Mouse (Mus musculus) intestine, embryonic 14.5 days (tissue): ENCODE data around the gene Vrk1. TPM values are rescaled to one million over a fixed set of nuclear protein-coding genes. Genes with fewer than 3 reads are reported as not detected.

Experiments used
- ATAC-seq: fragments of 200-750 bp; cut with Nextera tagmentation; replicated peaks from 2 replicates; pipeline ENCODE4 v1.8.0; 2017; ENCODE audit warnings: low read depth, moderate number of reproducible peaks, moderate TSS enrichment, moderate library complexity; ENCODE audit not compliant: low FRiP score, low TSS enrichment
- DNase-seq: peaks from one replicate; pipeline ENCODE4 v3.0.0-alpha.2; 2018; ENCODE audit warnings: low spot score
- H3K27ac ChIP-seq: fragments of 300-500 bp; sonication (generic); 2 replicates; pipeline ENCODE4 v1.5.1; 2014; ENCODE audit warnings: low read depth, mild to moderate bottlenecking, control low read depth
- H3K27me3 ChIP-seq: fragments of 300-500 bp; sonication (generic); replicated peaks from 2 replicates; pipeline ENCODE4 v1.6.1; 2014; ENCODE audit warnings: low read length, control low read depth; ENCODE audit not compliant: control insufficient read depth, insufficient read depth
- H3K36me3 ChIP-seq: fragments of 300-500 bp; sonication (generic); 2 replicates; pipeline ENCODE4 v1.6.1; 2014; ENCODE audit warnings: low read length, control low read depth; ENCODE audit not compliant: control insufficient read depth, insufficient read depth
- H3K4me1 ChIP-seq: fragments of 300-500 bp; sonication (generic); replicated peaks from 2 replicates; pipeline ENCODE4 v1.6.1; 2014; ENCODE audit warnings: low read length, control low read depth, mixed read lengths; ENCODE audit not compliant: control insufficient read depth, insufficient read depth
- H3K4me2 ChIP-seq: fragments of 300-500 bp; sonication (generic); 2 replicates; pipeline ENCODE4 v1.6.1; 2014; ENCODE audit warnings: low read length
- H3K4me3 ChIP-seq: fragments of 300-500 bp; sonication (generic); 2 replicates; pipeline ENCODE4 v1.5.1; 2014; ENCODE audit warnings: low read depth, low read length, control low read depth, mixed read lengths
- H3K9ac ChIP-seq: fragments of 300-500 bp; sonication (generic); 2 replicates; pipeline ENCODE4 v1.6.1; 2014; ENCODE audit warnings: mild to moderate bottlenecking, low read length
- H3K9me3 ChIP-seq: fragments of 300-500 bp; sonication (generic); 2 replicates; pipeline ENCODE4 v1.6.1; 2016; ENCODE audit warnings: low read length, control low read depth; ENCODE audit not compliant: control insufficient read depth
- WGBS: fragments of 180-500 bp; shearing (Covaris S2); extraction: QIAGEN DNeasy Blood & Tissue Kit; methylation state at CpG from one replicate; pipeline ENCODE4 v1.1.7; 2014; 5-methylcytosine and 5-hydroxymethylcytosine counted together
- polyA plus RNA-seq: library from polyadenylated mRNA; unstranded; fragments of >200 nt; fragmentation: Nextera tagmentation; extraction: Ambion mirVana; gene quantifications from 2 replicates; pipeline ENCODE4 v1.2.1, GENCODE M21; 2014

Vrk1 gene
- polyA plus RNA-seq, 1 experiment from 2014 or later = 73.2 TPM

DNA sequence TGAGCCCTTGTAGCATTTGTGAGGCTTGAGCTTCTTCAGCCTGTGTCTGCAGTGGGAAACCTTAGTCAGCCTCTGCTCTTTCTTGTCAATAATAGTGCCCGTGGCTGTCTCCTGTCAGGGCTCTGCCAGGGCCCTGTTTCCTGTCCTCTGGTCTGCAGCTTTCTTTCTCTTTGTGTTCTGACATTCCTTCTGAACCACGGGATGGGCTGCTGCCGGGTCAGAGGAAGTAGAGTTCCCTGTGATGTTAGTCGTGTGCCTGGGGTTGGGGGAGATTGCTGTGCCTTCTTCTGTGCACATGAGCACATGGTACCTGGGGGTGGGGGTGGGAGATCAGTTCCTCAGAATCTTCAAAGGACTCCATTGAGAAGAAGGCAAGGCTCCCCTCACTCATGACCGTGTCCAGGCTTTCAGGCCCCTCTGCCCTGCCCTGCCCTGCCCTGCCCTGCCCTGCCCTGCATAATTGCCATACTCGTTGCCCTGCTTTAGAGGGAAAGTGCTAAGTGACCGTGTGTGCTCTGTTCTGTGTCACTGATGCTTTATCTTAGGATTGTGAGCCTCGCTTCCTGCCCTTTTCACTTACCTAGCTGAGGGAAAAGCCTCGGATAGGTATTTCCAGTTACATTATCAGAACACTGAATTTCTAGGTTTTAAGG lies 36.2 kb downstream of the Vrk1 start:
- DNase-seq = no peak

DNA sequence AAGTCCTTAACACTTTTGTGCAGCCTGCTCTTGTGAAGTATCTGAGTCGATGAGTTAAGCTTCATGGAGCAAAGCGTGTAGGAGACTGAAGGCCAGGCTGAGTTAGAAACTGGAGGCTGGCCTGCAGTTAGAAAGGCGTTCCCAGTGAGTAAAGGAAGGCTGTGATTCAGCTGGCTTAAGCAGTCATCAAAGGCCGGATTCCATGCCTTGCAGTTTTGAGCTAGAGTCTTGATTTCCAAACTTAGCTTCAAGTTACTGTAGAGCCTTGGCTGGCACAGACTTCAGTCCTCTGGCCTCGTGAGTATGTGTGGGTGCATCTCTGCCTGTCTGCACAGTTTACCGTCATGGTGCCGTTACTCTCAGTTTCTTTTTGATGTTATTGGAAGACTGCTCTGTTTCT lies 42.2 kb downstream of the Vrk1 start:
- 92% methylated on average over 7 of the region's 7 CpGs for WGBS
- Histone ChIP-seq H3K9ac (no peak overlapping the region), H3K4me1 (no peaks in the 10 kb centered on the region), H3K27ac (no peak overlapping the region), H3K36me3 (no peaks in the 10 kb centered on the region; the same call in 1 of the 2 replicates), H3K9me3 (no peaks in the 10 kb centered on the region), H3K27me3 (no peaks in the 10 kb centered on the region), H3K4me2 (no peak overlapping the region), H3K4me3 (no peak overlapping the region)
- ATAC-seq (no peak), DNase-seq (no peak)

More for the DNA sequence above, 36.2 kb downstream of the Vrk1 start:
- ATAC-seq = no peak
- Histone ChIP-seq H3K4me1 (0 out of 2 replicates have a peak, but pooled peaks cover 9% of the 10 kb centered on the region), H3K9ac (no peak overlapping the region), H3K36me3 (peaks cover 19% of the 10 kb centered on the region), H3K27me3 (no peaks in the 10 kb centered on the region), H3K4me3 (no peak overlapping the region), H3K9me3 (no peaks in the 10 kb centered on the region), H3K4me2 (no peak overlapping the region), H3K27ac (0 out of 2 replicates have a peak overlapping the region, but pooled peaks have one; percentile 10)
- WGBS = 18% methylated on average over 9 of the region's 9 CpGs

DNA sequence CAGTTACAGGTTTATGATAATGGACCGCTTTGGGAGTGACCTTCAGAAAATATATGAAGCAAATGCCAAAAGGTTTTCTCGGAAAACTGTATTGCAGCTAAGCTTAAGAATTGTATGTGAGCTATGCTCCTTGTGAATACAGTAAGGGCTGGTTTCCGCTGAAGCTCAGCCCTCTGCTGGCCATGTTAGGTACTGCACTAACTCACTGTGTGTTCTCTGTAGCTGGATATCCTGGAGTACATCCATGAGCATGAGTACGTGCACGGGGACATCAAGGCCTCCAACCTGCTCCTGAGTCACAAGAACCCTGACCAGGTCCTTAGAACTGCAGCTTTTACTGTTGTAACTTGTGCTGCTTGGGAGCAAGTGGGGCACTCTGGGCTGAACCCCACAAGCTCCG lies 45.8 kb downstream of the Vrk1 start:
- no peaks in the 10 kb centered on the region for H3K27me3 ChIP-seq
- no peak overlapping the region for H3K4me2 ChIP-seq
- H3K36me3 ChIP-seq = peaks cover 13% of the 10 kb centered on the region
- no peak overlapping the region for H3K27ac ChIP-seq
- H3K9ac ChIP-seq = no peak overlapping the region
- WGBS = 41% methylated on average over 6 of the region's 6 CpGs
- no peak overlapping the region for H3K4me3 ChIP-seq
- H3K9me3 ChIP-seq = no peaks in the 10 kb centered on the region
- no peaks in the 10 kb centered on the region for H3K4me1 ChIP-seq
- peak; percentile 93 for DNase-seq
- peak; percentile 73; the same call in 1 of the 2 replicates for ATAC-seq

DNA sequence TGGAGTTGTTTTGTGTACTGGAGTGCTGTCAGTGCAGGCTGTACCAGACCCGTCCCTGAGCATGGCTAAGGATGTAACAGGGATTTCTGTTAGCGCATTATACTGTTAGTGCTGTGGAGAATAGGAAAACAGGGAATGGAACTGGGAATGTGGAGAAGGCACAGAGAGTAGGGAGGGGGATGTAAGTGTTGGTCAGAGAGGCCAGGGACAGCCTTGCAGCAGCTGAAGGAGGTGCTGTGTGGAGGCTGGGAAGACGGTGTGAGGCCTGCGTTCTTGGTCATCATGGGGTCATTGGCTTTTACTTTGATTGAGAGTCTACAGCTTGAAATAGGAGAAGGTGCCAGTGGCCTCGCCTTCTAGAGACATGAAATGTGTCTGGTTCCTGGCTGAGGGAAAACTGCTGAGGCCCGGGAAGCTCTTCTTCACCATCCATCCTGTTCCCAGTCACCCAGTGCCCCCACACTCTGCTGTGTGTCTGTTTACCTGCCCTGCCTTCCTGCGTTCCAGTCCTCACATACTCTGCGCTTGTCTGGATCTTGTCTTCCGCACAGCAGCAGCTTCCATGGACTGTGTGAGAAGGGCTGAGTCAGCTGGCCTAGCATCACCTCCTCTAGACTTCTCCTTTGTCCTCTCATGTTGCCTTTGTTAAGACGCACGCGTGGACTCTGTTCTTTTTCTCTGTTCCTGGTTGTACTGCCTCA lies 50.0 kb downstream of the Vrk1 start:
- H3K4me1 ChIP-seq = no peaks in the 10 kb centered on the region
- no peak overlapping the region for H3K9ac ChIP-seq
- ATAC-seq (no peak), DNase-seq (peak; percentile 61)
- H3K9me3 ChIP-seq = no peaks in the 10 kb centered on the region
- WGBS = 38% methylated on average over 12 of the region's 12 CpGs
- peaks cover 41% of the 10 kb centered on the region for H3K36me3 ChIP-seq
- no peak overlapping the region for H3K4me2 ChIP-seq
- no peaks in the 10 kb centered on the region for H3K27me3 ChIP-seq
- no peak overlapping the region for H3K4me3 ChIP-seq
- peak overlapping the region; percentile 47; the same call in 1 of the 2 replicates for H3K27ac ChIP-seq

DNA sequence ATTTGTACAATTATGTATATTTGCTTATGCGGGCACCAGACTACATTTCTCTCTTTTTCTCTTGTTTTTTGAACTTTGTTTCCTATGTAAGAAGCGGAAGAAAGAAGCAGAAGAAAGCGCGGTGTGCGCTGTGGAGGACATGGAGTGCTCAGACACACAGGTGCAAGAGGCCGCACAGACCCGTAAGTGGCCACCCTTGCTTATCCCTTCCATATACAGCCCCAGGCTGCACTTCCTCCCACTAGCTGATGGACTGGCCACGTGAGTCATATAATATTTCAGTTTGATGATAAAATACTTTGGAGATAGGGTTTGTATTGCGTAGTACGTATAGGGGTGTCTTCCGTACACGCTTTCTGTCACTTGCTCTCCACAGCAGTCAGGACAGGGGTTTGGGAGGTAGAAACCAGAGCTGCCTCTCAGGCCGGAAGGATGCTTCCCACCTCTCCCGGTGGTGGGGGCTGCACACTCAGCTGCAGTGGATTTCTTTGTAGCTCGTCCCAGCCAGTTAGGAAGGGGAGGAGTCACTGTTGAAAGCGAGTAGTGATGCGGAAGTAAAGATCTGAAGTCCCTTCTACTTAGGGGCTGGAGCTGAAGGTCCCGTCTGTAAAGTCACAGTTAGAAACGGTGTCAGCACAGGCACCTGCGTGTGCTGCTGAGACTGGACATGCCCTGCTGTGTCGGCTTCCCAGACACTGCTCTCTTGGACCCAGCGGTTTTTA lies 60.6 kb downstream of the Vrk1 start:
- 87% methylated on average over 22 of the region's 22 CpGs for whole genome bisulfite sequencing
- H3K27ac ChIP-seq = no peak overlapping the region
- H3K4me2 ChIP-seq = no peak overlapping the region
- peaks cover 40% of the 10 kb centered on the region for H3K36me3 ChIP-seq
- no peaks in the 10 kb centered on the region for H3K27me3 ChIP-seq
- H3K9me3 ChIP-seq = no peaks in the 10 kb centered on the region
- DNase-seq = no peak
- H3K4me1 ChIP-seq = no peaks in the 10 kb centered on the region
- ATAC-seq = no peak
- H3K9ac ChIP-seq = no peak overlapping the region
- H3K4me3 ChIP-seq = no peak overlapping the region

DNA sequence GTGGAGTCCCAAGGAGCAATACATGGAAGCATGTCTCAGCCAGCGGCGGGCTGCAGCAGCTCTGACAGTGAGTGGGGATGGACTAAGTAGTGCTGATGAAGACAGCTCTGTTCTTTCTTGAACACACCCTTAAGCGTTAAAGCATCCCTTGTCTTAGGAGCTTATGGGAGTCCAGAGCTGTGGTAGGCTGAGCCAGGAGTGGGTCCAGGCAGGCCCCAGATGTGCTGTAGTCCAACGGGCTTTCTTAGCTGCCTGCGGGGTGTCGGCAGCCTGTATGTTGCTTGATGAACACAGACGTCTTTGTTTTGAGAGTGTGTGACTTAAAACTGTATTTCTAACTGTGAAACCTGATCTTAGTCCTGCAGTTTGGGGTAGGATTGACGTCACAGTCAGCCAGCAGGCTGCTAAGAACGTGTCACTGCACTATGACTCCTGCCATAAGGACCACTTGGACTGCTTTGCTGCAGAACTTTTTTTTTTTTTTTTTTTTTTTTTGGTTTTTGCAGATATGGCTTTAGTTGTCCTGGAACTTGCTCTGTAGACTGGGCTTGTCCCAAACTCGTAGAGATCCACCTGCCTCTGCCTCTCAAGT lies 61.6 kb downstream of the Vrk1 start:
- no peak for DNase-seq

DNA sequence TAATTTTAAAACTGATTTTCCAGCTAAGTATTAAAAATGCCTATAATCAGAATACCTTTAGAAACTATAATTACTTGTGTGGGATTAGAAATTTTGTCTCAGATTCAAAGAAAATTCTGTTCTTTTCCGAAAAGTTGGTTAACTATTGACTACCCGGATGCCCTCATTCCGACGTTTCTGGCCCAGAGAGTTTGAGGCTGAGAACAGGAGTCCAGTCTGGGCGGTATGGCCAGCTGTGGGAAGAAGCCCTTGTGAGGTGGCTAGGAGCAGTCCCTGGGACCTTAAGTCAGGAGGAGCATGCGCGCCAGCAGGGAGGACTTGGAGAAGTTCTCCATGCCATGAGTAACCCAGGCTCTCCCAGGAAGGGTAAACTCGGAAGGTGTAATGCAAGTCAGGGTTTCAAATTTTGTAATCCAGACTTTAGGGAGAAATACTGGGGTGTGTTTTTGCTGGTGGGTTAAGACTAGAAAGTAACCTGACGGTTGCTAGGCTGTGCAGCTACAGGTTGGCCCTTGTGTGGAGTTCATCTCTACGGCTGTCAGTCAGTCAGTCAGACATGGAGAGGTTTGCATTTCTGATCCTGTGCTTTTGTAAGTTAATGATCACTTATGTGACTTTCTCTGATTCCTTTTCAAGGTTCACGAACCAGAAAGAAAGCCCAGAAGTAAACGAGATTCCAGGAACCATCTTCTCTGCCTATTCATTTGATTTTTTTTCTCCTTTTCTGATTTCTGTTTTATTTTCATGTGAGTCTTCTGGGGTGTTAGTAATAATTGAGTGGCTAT lies 64.5 kb downstream of the Vrk1 start:
- no peak overlapping the region for H3K4me2 ChIP-seq
- H3K4me1 ChIP-seq = no peaks in the 10 kb centered on the region
- peaks cover 23% of the 10 kb centered on the region for H3K36me3 ChIP-seq
- H3K27ac ChIP-seq = no peak overlapping the region
- no peak overlapping the region for H3K9ac ChIP-seq
- no peaks in the 10 kb centered on the region for H3K27me3 ChIP-seq
- H3K9me3 ChIP-seq = no peaks in the 10 kb centered on the region
- ATAC-seq (no peak), DNase-seq (no peak)
- no peak overlapping the region for H3K4me3 ChIP-seq
- 90% methylated on average over 12 of the region's 12 CpGs for WGBS

More for the DNA sequence above, 61.6 kb downstream of the Vrk1 start:
- Histone ChIP-seq H3K27ac (no peak overlapping the region), H3K4me3 (no peak overlapping the region), H3K4me1 (no peaks in the 10 kb centered on the region), H3K9ac (no peak overlapping the region), H3K9me3 (no peaks in the 10 kb centered on the region), H3K27me3 (no peaks in the 10 kb centered on the region), H3K4me2 (no peak overlapping the region), H3K36me3 (peaks cover 39% of the 10 kb centered on the region)
- ATAC-seq = no peak
- 70% methylated on average over 10 of the region's 10 CpGs for WGBS

DNA sequence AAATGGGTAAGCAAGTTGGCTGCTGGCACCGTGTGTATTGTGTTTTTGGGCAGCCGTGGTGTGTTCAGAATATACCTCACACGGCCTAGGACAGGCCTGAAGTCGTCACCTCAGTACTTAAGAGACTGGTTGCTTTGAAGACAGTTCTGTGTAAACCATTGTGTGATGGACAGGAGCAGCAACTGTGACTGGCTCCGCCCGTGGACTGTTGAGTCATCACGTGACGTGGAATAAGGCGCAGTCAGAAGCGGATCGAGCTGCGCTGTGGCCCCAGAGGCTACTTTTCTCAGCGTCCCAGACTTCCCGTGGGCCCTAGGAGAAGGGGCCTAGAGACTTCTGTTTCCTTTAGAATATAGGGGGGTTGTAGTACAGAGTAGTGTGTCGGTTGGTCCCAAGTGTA lies 66.1 kb downstream of the Vrk1 start:
- no peak for ATAC-seq
- Histone ChIP-seq H3K4me1 (no peaks in the 10 kb centered on the region), H3K9ac (no peak overlapping the region), H3K36me3 (peaks cover 17% of the 10 kb centered on the region), H3K4me2 (no peak overlapping the region), H3K27me3 (no peaks in the 10 kb centered on the region), H3K9me3 (no peaks in the 10 kb centered on the region), H3K4me3 (no peak overlapping the region), H3K27ac (no peak overlapping the region)
- DNase-seq = no peak
- WGBS = 94% methylated on average over 15 of the region's 15 CpGs
